Mouse (Mus musculus) adrenal gland, postnatal 10 days (tissue): ENCODE results near the gene Gpx2. TPM values are rescaled to one million over a fixed set of nuclear protein-coding genes. Genes with fewer than 3 reads are reported as not detected.
"Not testable (repeated sequence)": the region's sequence is repeated elsewhere in the genome, so short reads cannot be mapped to it uniquely, and the experiment has no call there.

ENCODE experiments used
- DNase-seq: peaks from one replicate; pipeline ENCODE4 v3.0.0; 2021; ENCODE audit warnings: mixed read lengths
- total RNA-seq, 2 experiments: library from RNA; stranded (reverse); gene quantifications; 2 replicates each; pipeline ENCODE4 v1.2.3; 2021

Gene Gpx2
- total RNA-seq, 2 experiments from 2014 or later = not detected

- peak; percentile 65 for DNase-seq
Observed at GRCm38 (mm10) chr12:76803700-76804252, 8.4 kb upstream of the Gpx2 start.

- no peak for DNase-seq
Observed at GRCm38 (mm10) chr12:76803028-76803427, 7.7 kb upstream of the Gpx2 start.

- DNase-seq = no peak
Observed at GRCm38 (mm10) chr12:76798008-76798720, 2.8 kb upstream of the Gpx2 start.

- no peak for DNase-seq
Observed at GRCm38 (mm10) chr12:76796938-76797539, 1.7 kb upstream of the Gpx2 start.

- not testable (repeated sequence) for DNase-seq
Observed at GRCm38 (mm10) chr12:76792540-76792939, 2.8 kb downstream of the Gpx2 start.

- DNase-seq = no peak
Observed at GRCm38 (mm10) chr12:76790446-76791084, 4.8 kb downstream of the Gpx2 start.

- peak; percentile 30 for DNase-seq
Observed at GRCm38 (mm10) chr12:76784056-76784619, 11.2 kb downstream of the Gpx2 start.

- DNase-seq = no peak
Observed at GRCm38 (mm10) chr12:76780639-76781468, 14.5 kb downstream of the Gpx2 start.

GRCm38 (mm10) chr12:76779951-76780350 is 15.4 kb downstream of the Gpx2 start:
- DNase-seq = no peak

- DNase-seq = no peak
Observed at GRCm38 (mm10) chr12:76778305-76779083, 16.9 kb downstream of the Gpx2 start.

GRCm38 (mm10) chr12:76777845-76778244 is 17.5 kb downstream of the Gpx2 start:
- no peak for DNase-seq

- DNase-seq = no peak
Observed at GRCm38 (mm10) chr12:76776898-76777297, 18.5 kb downstream of the Gpx2 start.

GRCm38 (mm10) chr12:76775132-76775531 is 20.2 kb downstream of the Gpx2 start:
- DNase-seq = peak; percentile 22

- no peak for DNase-seq
Observed at GRCm38 (mm10) chr12:76774652-76775051, 20.7 kb downstream of the Gpx2 start.

GRCm38 (mm10) chr12:76771540-76771939 is 23.8 kb downstream of the Gpx2 start:
- DNase-seq = no peak

- no peak for DNase-seq
Observed at GRCm38 (mm10) chr12:76770841-76771500, 24.4 kb downstream of the Gpx2 start.

GRCm38 (mm10) chr12:76765901-76766630 is 29.3 kb downstream of the Gpx2 start:
- no peak for DNase-seq

GRCm38 (mm10) chr12:76765354-76765851 is 30.0 kb downstream of the Gpx2 start, which contains the start of the genes Churc1 and Fntb:
Gene Churc1, plus strand, starts transcription at chr12:76765538.
Gene Fntb, plus strand, starts transcription at chr12:76765589.
- peak; percentile 92 for DNase-seq

GRCm38 (mm10) chr12:76752652-76753318 is 42.6 kb downstream of the Gpx2 start:
- peak; percentile 46 for DNase-seq
